Mouse (Mus musculus): ENCODE results near the gene Nek5. TPM values are rescaled to one million over a fixed set of nuclear protein-coding genes. Genes with fewer than 3 reads are reported as not detected.

Nek5 gene
- not detected for total RNA-seq (2023)

DNA sequence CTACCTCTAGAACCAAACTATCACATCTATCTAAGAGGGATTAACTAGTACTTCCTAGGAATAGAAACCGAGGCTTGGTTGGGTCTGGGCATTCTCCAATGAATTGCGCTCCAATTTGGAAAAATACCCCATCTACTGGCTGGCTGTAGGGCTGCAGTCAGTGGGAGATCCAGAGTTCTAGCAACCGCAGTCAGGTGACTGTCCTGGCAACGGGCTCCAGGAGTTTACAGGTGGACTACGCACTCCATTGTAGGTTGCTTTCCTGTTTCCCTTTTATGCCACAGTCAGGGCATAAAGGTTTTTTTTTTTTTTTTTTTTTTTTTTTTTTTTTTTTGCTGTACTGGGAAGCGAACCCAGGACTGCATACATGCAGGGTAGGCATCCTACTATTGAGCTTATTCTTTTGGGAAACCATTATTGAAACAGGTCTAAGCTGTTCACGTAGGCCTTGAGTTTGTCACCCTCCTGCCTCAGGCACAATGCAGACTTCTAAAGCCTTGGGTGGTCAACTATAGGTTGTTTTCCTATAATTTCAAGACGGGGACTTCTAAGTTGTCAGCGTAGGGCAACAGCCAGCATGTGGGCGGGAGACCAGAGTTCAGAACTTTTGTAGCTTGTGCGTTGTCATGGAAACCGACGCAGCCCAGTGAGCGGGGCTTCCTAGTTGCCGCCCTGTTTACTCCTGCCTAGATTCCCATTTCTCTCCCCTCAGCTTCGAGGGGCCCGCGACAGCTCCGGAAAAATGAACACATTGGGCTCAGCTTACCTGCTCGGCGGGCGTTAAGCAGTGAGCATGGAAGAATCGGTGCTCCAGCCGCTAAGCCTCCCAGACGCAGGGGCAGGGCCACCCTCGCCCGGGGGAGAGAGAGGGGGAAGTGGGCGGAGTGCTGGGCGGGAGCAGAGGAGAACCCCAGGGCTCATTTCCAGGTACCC is at the start of gene Nek5:
Gene Nek5, minus strand, starts transcription at position 834 of the 933 bp plus-strand sequence.

DNA sequence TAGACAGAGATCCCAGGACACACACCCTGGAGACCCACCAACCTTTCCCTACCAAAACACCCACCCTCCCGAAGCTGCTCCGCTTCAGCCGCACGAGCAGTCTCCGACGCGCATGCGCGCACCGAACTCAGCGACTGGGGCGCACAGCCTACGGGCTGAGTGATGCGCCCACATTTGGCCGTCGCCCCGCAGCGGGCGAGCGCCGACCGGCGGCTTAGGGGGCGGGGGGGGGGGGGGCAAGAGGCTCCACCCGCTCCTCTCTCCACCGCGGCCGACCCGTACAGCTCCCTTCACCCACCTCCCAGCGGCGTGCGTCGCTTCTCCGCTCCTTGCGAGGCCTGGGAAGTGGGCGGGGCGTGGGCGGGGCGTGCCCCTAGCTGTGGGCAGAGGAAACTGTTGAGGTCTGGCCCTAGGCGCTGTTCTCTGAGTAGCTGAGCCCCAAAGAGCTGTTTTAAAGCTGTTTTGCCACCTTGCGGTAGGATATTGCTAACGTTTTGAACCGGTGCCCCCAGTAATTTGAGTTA is 41.3 kb upstream of the Nek5 start, which contains the start of gene Nek3:
Gene Nek3, minus strand, starts transcription at position 356 of the 524 bp plus-strand sequence.

DNA sequence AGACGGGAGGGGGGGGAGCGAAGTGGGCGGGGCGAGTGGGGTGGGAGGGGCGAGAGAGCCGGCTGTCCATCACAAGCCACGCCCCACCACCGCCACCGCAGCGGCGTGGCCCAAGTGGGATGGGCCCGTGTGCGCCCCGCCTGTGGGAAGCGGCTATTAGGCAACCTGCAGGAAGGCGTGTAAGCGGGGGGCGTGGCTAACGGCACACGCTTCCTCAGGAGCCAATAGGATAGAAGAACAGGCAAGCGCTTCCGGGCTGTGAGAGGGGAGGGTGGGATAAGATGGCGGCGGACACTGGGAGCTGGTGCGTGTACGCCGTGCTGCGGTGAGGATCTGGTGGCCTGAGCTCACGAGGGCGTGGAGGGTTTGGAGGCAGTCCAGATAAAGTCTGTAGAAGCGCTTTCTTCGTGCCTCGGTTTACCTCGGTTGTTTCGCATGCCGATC is 64.4 kb downstream of the Nek5 start, which contains the start of gene Alg11:
Gene Alg11, plus strand, starts transcription at position 276 of the 444 bp plus-strand sequence.

GRCm38 (mm10) chr8:22059821-22060445 is 64.9 kb downstream of the Nek5 start, which contains the start of gene Atp7b:
TSS of gene Atp7b (minus strand) at chr8:22060305.

Other genes starting within 250 kb of the Nek5 start
- not detected for gene Defb9, start 239.6 kb downstream of the Nek5 start, total RNA-seq (2023)
- not detected for gene Defb11, start 218.6 kb downstream of the Nek5 start, total RNA-seq (2023)
- gene Defb15, start 192.3 kb downstream of the Nek5 start, total RNA-seq (2023) = not detected
- not detected for gene Defb35, start 186.7 kb downstream of the Nek5 start, total RNA-seq (2023)
- not detected for gene Defb13, start 178.3 kb downstream of the Nek5 start, total RNA-seq (2023)
- not detected for gene Fam90a1a, start 166.3 kb downstream of the Nek5 start, total RNA-seq (2023)
- not detected for gene Ccdc70, start 155.3 kb downstream of the Nek5 start, total RNA-seq (2023)
- under 1 TPM; 0.52 to 0.62 TPM for gene Atp7b, start 64.7 kb downstream of the Nek5 start, total RNA-seq (2023)
- gene Alg11, start 64.3 kb downstream of the Nek5 start, total RNA-seq (2023) = 10 to 100 TPM; 17.5 to 21.8 TPM
- gene Nek3, start 41.4 kb upstream of the Nek5 start, total RNA-seq (2023) = 1 to 10 TPM; 5.8 to 6.6 TPM
- 1 to 10 TPM; 1.9 to 2.4 TPM for gene Ckap2, start 60.8 kb upstream of the Nek5 start, total RNA-seq (2023)
- 10 to 100 TPM; 28.6 to 34.1 TPM for gene Vps36, start 67.8 kb upstream of the Nek5 start, total RNA-seq (2023)
- gene Thsd1, start 102.3 kb upstream of the Nek5 start, total RNA-seq (2023) = under 1 TPM; 0.30 to 0.46 TPM
- not detected for gene Tpte, start 158.4 kb upstream of the Nek5 start, total RNA-seq (2023)

All from B cell, adult 67 days (primary cell).